Mouse (Mus musculus) CH12.LX (cell line): Measurements from ENCODE around the gene 2510002D24Rik. TPM values are rescaled to one million over a fixed set of nuclear protein-coding genes. Genes with fewer than 3 reads are reported as not detected.

Experiments
- DNase-seq: peaks from one replicate; pipeline ENCODE4 v3.0.0-alpha.2; 2013; ENCODE audit errors: extremely low read depth
- H3K27ac ChIP-seq: 2 replicates; pipeline ENCODE4 v1.5.1; 2012; ENCODE audit warnings: low read depth, mild to moderate bottlenecking, control low read depth, moderate library complexity; ENCODE audit not compliant: insufficient read depth
- H3K27me3 ChIP-seq: replicated peaks from 2 replicates; pipeline ENCODE3; 2012; ENCODE audit warnings: inconsistent platforms
- H3K36me3 ChIP-seq, 2 experiments: replicated peaks in 1 of 2; 2 replicates each; pipeline versions ENCODE3 to v1.6.1; 2012; ENCODE audit warnings: inconsistent platforms in 1 of 2, low read length in 1 of 2, mild to moderate bottlenecking in 1 of 2, mixed read lengths in 1 of 2, moderate library complexity in 1 of 2; ENCODE audit not compliant: control insufficient read depth in 1 of 2, insufficient read depth in 1 of 2
- H3K4me1 ChIP-seq, 2 experiments: 2 replicates each; pipeline ENCODE4 v1.6.1; 2012; ENCODE audit warnings: inconsistent platforms in 1 of 2, moderate library complexity in 1 of 2; ENCODE audit not compliant: insufficient read depth in 2 of 2, control insufficient read depth in 1 of 2
- H3K4me2 ChIP-seq: 2 replicates; pipeline ENCODE4 v1.6.1; 2012; ENCODE audit warnings: low read depth, mild to moderate bottlenecking, control low read depth; ENCODE audit not compliant: poor library complexity, insufficient read depth, severe bottlenecking
- H3K4me3 ChIP-seq, 3 experiments: fragments of 150-350 bp in 1 of 3; sonication (generic) in 1 of 3; replicated peaks in 1 of 3; 2 replicates each; pipeline versions ENCODE3 to v1.5.1; 2011 to 2012; ENCODE audit warnings: low read depth in 2 of 3, low read length in 2 of 3, mild to moderate bottlenecking in 2 of 3, moderate library complexity in 2 of 3, control low read depth in 1 of 3, improper control_type of control experiment in 1 of 3, inconsistent platforms in 1 of 3, mixed read lengths in 1 of 3; ENCODE audit not compliant: poor library complexity in 1 of 3
- H3K79me2 ChIP-seq: replicated peaks from 2 replicates; pipeline ENCODE4 v1.6.1; 2012; ENCODE audit warnings: mild to moderate bottlenecking, moderate library complexity; ENCODE audit not compliant: control insufficient read depth, poor library complexity, insufficient read depth, severe bottlenecking; ENCODE audit errors: extremely low read depth
- H3K9ac ChIP-seq: 2 replicates; pipeline ENCODE4 v1.6.1; 2012; ENCODE audit warnings: low read depth, mild to moderate bottlenecking, control low read depth, moderate library complexity; ENCODE audit not compliant: insufficient read depth
- H3K9me3 ChIP-seq: replicated peaks from 2 replicates; pipeline ENCODE3; 2012; ENCODE audit warnings: low read length, inconsistent platforms, mixed read lengths
- BHLHE40 ChIP-seq: IDR thresholded peaks from 2 replicates; pipeline ENCODE4 v1.6.1; 2011; ENCODE audit warnings: mild to moderate bottlenecking, low read depth, low read length, improper control_type of control experiment
- CHD1 ChIP-seq: IDR thresholded peaks from 2 replicates; pipeline ENCODE4 v1.6.1; 2012; ENCODE audit warnings: low read depth, low read length, improper control_type of control experiment, inconsistent platforms
- CTCF ChIP-seq, 2 experiments: IDR thresholded peaks in 1 of 2; conservative IDR thresholded peaks in 1 of 2; 2 replicates each; pipeline ENCODE4 v1.5.1; 2011 to 2012; ENCODE audit warnings: low read depth in 2 of 2, low read length in 2 of 2, improper control_type of control experiment in 1 of 2, inconsistent platforms in 1 of 2, mild to moderate bottlenecking in 1 of 2, moderate library complexity in 1 of 2
- E2F4 ChIP-seq: IDR thresholded peaks from 2 replicates; pipeline ENCODE4 v1.6.1; 2011; ENCODE audit warnings: low read depth, low read length, improper control_type of control experiment; ENCODE audit not compliant: insufficient replicate concordance
- HCFC1 ChIP-seq: IDR thresholded peaks from 2 replicates; pipeline ENCODE4 v1.6.1; 2012; ENCODE audit warnings: low read depth, mild to moderate bottlenecking, inconsistent platforms, low read length, improper control_type of control experiment
- IRF4 ChIP-seq: IDR thresholded peaks from 2 replicates; pipeline ENCODE4 v1.6.1; 2014; ENCODE audit warnings: low read depth, mild to moderate bottlenecking, inconsistent platforms, low read length, improper control_type of control experiment
- JUND ChIP-seq: conservative IDR thresholded peaks from 2 replicates; pipeline ENCODE4 v1.6.1; 2011; ENCODE audit warnings: low read depth, low read length, improper control_type of control experiment
- MAFK ChIP-seq: IDR thresholded peaks from 2 replicates; pipeline ENCODE4 v1.6.1; 2011; ENCODE audit warnings: low read length, improper control_type of control experiment; ENCODE audit not compliant: insufficient replicate concordance
- MEF2A ChIP-seq: IDR thresholded peaks from 2 replicates; pipeline ENCODE4 v1.6.1; 2014; ENCODE audit warnings: low read depth, mild to moderate bottlenecking, inconsistent platforms, low read length, improper control_type of control experiment, borderline replicate concordance
- MYC ChIP-seq: IDR thresholded peaks from 2 replicates; pipeline ENCODE4 v1.6.1; 2011; ENCODE audit warnings: low read depth, mild to moderate bottlenecking, improper control_type of control experiment, low read length
- RCOR1 ChIP-seq: conservative IDR thresholded peaks from 2 replicates; pipeline ENCODE4 v1.6.1; 2012; ENCODE audit warnings: low read depth, mild to moderate bottlenecking, inconsistent platforms, low read length, improper control_type of control experiment
- SIN3A ChIP-seq: IDR thresholded peaks from 2 replicates; pipeline ENCODE4 v1.6.1; 2012; ENCODE audit warnings: low read length, improper control_type of control experiment, inconsistent platforms
- TCF12 ChIP-seq: IDR thresholded peaks from 2 replicates; pipeline ENCODE4 v1.6.1; 2014; ENCODE audit warnings: low read depth, mild to moderate bottlenecking, inconsistent platforms, low read length, improper control_type of control experiment
- USF1 ChIP-seq: IDR thresholded peaks from 2 replicates; pipeline ENCODE4 v1.6.1; 2014; ENCODE audit warnings: low read depth, mild to moderate bottlenecking, inconsistent platforms, low read length, improper control_type of control experiment
- ZMIZ1 ChIP-seq: IDR thresholded peaks from 2 replicates; pipeline ENCODE4 v1.6.1; 2012; ENCODE audit warnings: low read depth, mild to moderate bottlenecking, inconsistent platforms, low read length, improper control_type of control experiment
- dilution Hi-C: fragments of 300-500 bp; cut with MboI; formaldehyde crosslinking; loops from 2 replicates; pipeline ENCODE4 v1.14.3; 2020; ENCODE audit warnings: low sequenced_read_pairs; ENCODE audit not compliant: extremely low pct_unique_long_range_greater_than_20kb, extremely low pct_ligation_motif_present
- in situ Hi-C: fragments of 300-500 bp; cut with MboI; formaldehyde crosslinking; loops from 3 replicates; pipeline ENCODE4 v1.14.3; 2019; ENCODE audit warnings: low sequenced_read_pairs, low pct_ligation_motif_present, low pct_unique_long_range_greater_than_20kb, mixed read lengths
- polyA plus RNA-seq: library from polyadenylated mRNA; unstranded; fragments of >175 nt; gene quantifications from 2 replicates; pipeline ENCODE4 v1.2.1, GENCODE M21; 2012; ENCODE audit warnings: low read depth; ENCODE audit not compliant: insufficient read length
- total RNA-seq, 2 experiments: library from RNA; depleted of rRNA; stranded (reverse); fragments of 300-350 nt in 1 of 2; fragments of >200 nt in 1 of 2; gene quantifications; 2 replicates each; pipeline ENCODE4 v1.2.3; 2012 to 2014

The 2510002D24Rik gene
- total and polyA plus RNA-seq, 3 experiments, result 66.2 to 84.9 (median 78.0) TPM

DNA sequence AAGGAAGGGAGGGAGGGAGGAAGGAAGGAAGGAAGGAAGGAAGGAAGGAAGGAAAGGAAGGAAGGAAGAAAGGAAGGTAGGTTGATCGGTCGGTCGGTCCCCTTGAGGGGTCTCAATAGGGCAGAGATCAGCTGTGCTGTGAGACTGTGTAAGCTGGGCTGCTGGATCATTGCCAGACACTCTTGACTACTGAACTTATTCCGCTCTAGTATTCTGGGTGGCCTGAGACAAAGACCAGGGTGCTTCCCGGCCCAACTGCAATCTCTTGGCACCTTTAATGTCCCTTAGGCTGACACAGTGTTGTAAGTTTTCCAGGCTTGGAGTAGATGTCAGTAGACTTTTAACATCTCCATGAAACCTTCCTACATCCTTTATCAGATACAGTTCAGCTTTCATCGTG lies 7.3 kb upstream of the 2510002D24Rik start:
- in situ Hi-C loops, result no loop called here
- dilution Hi-C loops, result no loop called here
- Histone ChIP-seq H3K4me1 (no peaks in the 10 kb centered on the region), H3K36me3 (peaks cover 81 to 98% of the 10 kb centered on the region in 2 experiments), H3K9me3 (no peaks in the 10 kb centered on the region), H3K4me2 (no peak overlapping the region), H3K9ac (no peak overlapping the region), H3K27ac (no peak overlapping the region), H3K27me3 (no peaks in the 10 kb centered on the region), H3K4me3 (no peak overlapping the region), H3K79me2 (no peaks in the 10 kb centered on the region)
- no peak for DNase-seq
- TF ChIP-seq SIN3A (no peak), CTCF (conservative IDR thresholded peaks at IDR 0.05 in 1 of 2, IDR thresholded peaks at IDR 0.05 in 1 of 2; ENCODE audit: low read depth in 2 of 2, low read length in 2 of 2) (no peak), MEF2A (no peak), JUND (no peak), MYC (no peak), BHLHE40 (no peak), USF1 (no peak), TCF12 (no peak), IRF4 (no peak)

DNA sequence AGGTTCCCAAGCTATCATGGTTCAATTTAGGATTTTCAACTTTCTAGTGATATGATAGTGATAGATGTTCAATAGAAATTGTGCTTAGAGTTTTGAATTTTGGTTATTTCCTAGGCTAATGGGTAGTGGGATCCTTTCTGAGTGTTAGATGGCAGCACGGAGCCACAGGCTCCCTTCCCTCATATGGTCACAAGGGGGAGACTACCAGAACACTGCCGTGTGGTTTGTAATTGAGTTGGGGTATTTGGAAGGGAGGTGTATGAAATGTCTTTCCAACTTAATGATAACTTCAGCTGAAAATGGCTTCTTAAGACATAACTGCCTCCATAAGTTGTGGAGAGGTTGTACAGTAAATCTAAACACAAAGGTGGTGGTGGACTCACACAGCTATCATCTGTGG lies 2.9 kb upstream of the 2510002D24Rik start:
- Histone ChIP-seq H3K27me3 (no peaks in the 10 kb centered on the region), H3K27ac (no peak overlapping the region), H3K9ac (no peak overlapping the region), H3K36me3 (peaks cover 53 to 79% of the 10 kb centered on the region in 2 experiments), H3K4me3 (no peak overlapping the region)
- DNase-seq, result no peak
- TF ChIP-seq HCFC1 (no peak), TCF12 (no peak), CTCF (conservative IDR thresholded peaks at IDR 0.05 in 1 of 2, IDR thresholded peaks at IDR 0.05 in 1 of 2; ENCODE audit: low read depth in 2 of 2, low read length in 2 of 2) (peak in 1 of 2 experiments; percentile 43; a peak in 2 of 4 replicates), RCOR1 (no peak), E2F4 (no peak)
- TF ChIP-seq, all 38 proteins: peak for 1
- Histone ChIP-seq H3K4me1 (peaks cover 5 to 15% of the 10 kb centered on the region in 2 experiments), H3K9me3 (no peaks in the 10 kb centered on the region), H3K79me2 (peaks cover 20% of the 10 kb centered on the region), H3K4me2 (no peak overlapping the region)
- in situ Hi-C loops, result no loop called here
- dilution Hi-C loops, result no loop called here

DNA sequence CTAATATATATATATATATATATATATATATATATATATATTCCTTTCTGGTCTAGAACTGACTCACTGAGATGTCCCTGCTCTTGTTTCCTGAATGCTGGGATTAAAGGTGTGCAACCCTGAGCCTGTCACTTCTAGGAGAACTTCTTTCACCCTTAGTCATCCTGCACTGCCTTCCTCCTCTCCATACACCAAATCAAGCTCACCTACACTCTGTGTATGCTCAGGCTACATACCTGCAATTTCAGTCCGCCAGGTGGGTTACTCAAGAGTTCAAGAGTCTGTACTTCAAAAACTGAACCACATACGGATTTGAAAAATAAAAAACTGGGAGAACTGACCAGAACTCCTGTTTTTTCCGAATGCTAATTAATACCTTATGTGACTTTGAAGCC lies 308 bp upstream of the 2510002D24Rik start:
- H3K9me3 ChIP-seq, result no peaks in the 10 kb centered on the region
- H3K36me3 ChIP-seq, result peaks cover 47 to 73% of the 10 kb centered on the region in 2 experiments
- dilution Hi-C loops (no loop called here), in situ Hi-C loops (no loop called here)
- peaks cover 20% of the 10 kb centered on the region for H3K79me2 ChIP-seq
- H3K9ac ChIP-seq, result no peak overlapping the region
- H3K27me3 ChIP-seq, result no peaks in the 10 kb centered on the region
- H3K4me2 ChIP-seq, result peak overlapping the region; percentile 53
- peak overlapping the region in 2 of 3 experiments; percentile 68 to 96 for H3K4me3 ChIP-seq
- DNase-seq, result no peak
- TF ChIP-seq IRF4 (no peak), ZMIZ1 (no peak), MAFK (no peak), CHD1 (no peak)
- peaks cover 5 to 22% of the 10 kb centered on the region in 2 experiments for H3K4me1 ChIP-seq
- H3K27ac ChIP-seq, result no peak overlapping the region
